Mouse (Mus musculus) layer of hippocampus, postnatal 14 days (tissue): ENCODE data around the gene Oas1d. TPM values are rescaled to one million over a fixed set of nuclear protein-coding genes. Genes with fewer than 3 reads are reported as not detected.
"Not testable (repeated sequence)": the region's sequence is repeated elsewhere in the genome, so short reads cannot be mapped to it uniquely, and the experiment has no call there.

Experiments
- DNase-seq, 2 experiments: peaks; one replicate each; pipeline ENCODE4 v3.0.0; 2021 to 2022; ENCODE audit warnings: low spot score in 2 of 2, mixed read lengths in 1 of 2
- long read RNA-seq, 2 experiments: library from polyadenylated mRNA; stranded (forward); transcript quantifications; one replicate each; pipeline ENCODE4 v2.0.0; 2021
- total RNA-seq, 2 experiments: library from RNA; stranded (reverse); gene quantifications; 2 replicates each; pipeline ENCODE4 v1.2.3; 2021

The Oas1d gene
- total RNA-seq, result not detected
- long read RNA-seq, experiment 1, result 0 reads
- long read RNA-seq, experiment 2, result 0 reads

DNA sequence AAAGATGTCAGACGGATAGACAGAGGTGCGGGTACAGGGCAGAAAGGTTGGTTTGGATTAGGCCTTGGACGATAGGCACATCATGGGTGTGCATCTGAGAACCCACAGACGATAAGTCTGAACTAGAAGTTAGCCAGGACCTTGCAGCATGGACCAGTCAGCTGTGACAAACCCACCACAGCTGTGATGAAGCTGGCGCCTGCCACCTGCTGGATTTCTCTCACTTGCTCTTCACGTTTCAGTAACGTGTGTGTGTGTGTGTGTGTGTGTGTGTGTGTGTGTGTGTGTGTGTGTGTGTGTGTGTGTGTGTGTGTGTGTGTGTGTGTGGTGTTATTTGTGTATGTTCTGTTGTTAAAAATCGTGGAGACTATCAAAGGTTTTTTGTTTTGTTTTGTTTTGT lies at the start of gene Oas1d:
Gene Oas1d (plus strand): TSS at position 333 of the 400 bp plus-strand sequence.
- DNase-seq, result not testable (repeated sequence)

DNA sequence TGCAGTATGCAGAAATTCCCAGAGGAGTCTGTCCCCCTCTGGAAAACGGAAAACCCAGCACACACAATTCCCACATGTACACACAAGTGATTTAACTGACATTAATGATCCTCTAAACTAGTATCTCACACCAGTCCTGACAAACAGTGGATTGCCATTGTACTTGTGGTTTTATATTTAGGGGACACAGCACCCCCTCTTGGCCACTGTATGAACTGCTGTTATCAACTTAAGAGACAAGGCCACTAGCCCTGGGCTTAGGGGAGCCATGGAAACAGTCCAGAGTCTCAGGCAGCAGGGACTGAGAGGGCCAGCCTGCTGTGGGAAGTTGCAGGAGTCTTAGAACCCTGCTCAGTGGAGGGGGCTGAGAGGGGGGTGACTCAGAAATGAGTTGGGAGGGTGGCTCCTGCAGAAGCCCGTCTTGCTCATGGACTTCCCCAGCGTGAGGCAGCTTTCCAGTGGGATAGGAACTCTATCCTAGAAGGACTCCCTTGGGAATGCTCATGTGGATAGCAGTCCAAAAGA lies 48.9 kb upstream of the Oas1d start:
- no peak for DNase-seq

DNA sequence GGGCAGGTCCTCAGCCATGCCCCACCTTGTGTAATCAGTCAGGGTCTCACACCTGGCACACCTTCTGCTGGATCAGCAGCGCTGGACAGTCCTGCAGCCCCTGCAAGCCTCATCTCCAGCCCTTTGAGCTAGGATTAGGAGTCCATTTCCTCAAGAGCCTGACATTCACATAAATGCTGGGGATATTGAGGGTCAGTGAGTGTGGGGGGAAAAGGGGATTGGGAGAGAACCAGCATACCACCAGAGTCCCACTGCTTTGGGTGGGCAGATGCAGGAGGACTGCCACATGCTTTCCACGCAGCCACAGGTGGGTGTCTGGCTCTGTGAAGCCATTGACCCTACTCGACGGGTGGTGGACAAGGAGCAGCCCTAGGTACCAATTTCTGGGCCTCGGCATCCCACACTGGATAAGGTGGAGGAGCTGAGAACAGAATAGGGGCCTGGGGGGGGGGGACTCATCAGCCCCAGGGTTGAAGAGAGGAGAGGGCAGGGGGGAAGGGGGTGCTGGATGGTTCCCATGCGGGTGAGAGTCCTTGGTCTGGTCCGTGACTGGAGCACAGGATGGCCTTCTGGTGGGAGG lies 44.8 kb upstream of the Oas1d start:
- DNase-seq, result no peak

DNA sequence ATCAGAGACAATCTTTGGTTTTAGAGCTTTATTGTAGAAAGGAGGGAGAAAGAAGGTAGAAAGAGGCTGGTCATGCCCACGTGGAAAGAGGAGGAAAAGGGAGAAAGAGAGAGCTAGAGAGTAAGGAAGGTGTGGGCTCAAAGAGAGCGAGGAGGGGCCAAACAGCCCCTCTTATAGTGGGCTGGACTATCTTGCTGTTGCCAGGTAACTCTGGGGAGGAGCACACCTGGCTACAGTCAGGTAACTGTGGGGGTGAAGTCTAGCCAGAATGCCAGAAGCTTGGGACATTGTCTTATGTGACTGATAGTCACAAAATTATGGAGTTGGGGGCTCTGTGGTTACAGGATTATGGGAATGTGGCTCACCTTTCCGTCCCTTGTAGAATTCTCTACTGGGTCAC lies 44.3 kb upstream of the Oas1d start:
- DNase-seq, result no peak

DNA sequence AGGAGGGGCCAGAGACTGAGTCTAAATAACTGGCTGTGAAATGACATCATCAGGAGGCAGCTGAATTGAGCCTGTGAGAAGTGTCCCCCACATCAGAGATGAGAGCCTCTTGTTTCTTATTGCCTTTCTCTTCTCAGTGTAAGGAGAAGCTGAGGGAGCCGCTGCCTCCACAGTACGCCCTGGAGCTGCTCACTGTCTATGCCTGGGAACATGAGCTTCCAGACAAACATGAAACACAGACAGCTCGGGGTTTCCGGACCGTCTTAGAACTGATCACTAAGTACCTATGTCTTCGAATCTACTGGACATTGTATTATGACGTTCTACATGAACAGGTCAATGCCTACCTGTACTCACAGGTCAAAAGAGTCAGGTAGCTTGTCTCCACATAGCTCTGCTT lies 43.6 kb upstream of the Oas1d start:
- peak in 1 of 2 experiments; percentile 12 for DNase-seq

DNA sequence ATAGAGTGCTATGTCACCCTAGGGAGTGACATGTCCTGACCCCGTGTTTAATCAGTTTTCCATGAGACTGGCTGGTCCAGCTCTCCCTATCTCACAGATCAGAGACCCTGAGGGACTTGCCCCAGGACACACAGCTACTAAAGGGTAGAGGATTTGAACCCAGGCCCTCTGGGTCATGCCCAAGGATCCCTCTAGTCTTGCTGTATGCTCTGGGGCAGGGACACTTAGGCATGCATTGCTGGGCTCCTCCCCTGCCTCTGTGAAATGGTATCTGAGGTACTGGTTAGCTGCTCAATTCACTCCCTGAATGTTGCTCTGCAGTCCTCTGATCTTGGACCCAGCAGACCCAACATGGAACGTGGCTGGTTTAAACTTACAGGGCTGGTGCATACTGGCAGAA lies 42.9 kb upstream of the Oas1d start:
- DNase-seq, result no peak

DNA sequence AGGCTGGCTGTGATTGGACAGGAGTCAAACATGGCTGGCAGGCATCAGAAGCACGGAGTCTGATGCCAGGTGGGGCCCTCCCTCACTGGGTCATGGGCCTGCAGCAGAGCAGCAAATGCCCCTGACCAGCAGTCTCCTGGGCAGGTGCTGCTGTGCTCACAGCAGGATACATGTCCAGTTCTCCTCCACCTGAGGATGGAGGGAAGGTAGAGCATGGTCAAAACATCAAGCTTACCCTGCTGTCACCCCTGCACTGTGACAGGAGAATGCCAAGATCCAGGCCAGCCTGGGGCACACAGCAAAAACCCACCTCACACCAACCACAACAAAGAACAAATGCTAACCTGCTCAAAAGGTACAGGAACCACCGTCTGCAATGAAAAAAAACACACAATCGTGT lies 37.5 kb upstream of the Oas1d start:
- DNase-seq, result not testable (repeated sequence)

DNA sequence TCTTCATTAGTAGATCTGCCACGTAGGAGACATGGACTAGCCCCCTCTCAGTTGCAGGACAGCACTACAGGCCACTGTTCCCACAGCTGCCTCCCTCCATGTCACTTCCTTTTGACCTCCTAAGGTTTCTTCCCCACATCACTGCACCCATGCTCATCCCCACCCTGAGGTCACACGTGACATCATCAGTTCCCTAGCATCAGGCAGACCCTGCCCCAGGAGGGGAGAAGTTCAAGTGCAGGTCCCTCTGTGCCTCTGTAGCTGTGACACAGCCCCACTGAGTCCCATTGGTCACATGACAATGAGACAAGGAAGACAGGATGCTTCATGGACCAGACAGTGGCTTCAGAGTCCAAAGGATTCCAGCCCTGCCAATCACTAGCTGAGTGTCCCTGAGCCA lies 36.9 kb upstream of the Oas1d start:
- not testable (repeated sequence) for DNase-seq

DNA sequence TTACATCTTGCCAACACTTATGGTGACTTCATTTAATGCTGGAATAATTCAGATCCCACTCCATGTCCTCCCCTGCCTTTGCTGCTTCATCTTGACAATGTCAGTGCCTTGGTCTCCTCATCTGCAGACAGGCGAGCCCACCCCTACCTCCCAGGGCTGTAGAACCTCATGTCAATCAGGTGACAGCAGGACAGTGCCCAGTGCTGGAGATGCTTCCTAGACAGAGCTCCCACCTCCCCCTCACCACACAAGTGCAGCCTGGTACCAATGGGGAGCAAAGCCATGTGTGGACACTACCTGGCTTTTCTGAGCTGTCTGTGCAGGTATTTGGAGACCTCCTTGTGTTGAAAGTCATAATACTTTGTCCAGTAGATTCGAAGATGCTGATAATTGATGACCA lies 35.5 kb upstream of the Oas1d start:
- DNase-seq, result not testable (repeated sequence)

DNA sequence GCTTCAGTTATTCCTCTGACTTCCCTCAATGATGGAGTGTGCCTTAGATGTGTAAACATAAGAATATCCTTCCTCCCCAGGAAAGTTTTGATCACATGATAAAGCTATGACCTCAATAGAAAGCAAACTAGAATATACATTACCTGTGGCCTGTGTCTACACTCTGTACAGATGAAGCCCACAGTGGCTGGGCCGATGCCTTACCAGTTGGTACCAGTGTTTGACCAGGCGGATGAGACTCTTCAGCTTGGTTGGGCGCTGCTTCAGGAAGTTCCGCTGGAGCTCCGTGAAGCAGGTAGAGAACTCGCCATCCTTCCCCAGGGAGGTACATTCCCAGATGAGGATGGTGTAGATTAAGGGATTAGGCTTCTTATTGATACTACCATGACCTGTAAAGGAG lies 32.7 kb upstream of the Oas1d start:
- not testable (repeated sequence) for DNase-seq

DNA sequence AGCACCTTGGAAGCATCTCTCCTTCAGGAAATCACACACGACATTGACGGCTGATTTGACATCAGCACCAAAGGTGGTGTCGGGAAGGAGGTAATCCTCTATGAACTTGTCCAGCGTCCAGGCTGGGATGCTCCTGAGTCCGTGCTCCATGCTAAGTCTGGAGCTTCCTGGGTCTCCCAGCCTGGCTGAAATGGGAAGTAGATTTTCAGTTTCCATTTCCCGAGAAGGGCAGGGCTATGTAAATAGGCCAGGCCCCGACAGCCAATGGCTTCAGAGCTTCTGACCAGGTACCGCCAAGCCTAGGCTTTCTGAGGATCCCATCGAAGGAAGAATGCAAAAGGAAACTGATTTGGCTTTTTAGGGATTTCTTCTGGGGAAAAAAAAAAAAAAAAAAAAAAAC lies 26.9 kb upstream of the Oas1d start, which contains the start of gene Oas1g:
Gene Oas1g (minus strand): TSS at position 201 of the 400 bp plus-strand sequence.
- not testable (repeated sequence) for DNase-seq

DNA sequence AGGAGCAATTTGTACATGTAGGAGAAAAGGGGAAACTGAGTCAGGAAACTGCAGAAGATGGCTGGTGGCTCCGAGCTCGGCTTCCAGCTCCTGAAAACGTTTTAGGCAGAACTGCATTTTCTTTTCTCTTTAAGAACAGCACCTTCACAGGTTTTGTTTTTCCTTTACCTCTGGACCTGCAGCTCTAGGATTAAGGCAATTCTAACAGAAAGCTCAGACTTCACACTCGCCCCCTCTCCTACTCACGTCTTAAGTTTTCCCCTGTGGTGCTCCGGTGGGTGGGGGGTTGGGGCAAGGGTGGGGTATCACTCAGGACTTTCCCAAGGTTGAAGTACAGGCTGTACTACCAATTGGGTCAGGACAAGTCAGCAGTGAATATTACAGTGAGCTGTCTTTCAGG lies 26.5 kb upstream of the Oas1d start:
- no peak for DNase-seq

DNA sequence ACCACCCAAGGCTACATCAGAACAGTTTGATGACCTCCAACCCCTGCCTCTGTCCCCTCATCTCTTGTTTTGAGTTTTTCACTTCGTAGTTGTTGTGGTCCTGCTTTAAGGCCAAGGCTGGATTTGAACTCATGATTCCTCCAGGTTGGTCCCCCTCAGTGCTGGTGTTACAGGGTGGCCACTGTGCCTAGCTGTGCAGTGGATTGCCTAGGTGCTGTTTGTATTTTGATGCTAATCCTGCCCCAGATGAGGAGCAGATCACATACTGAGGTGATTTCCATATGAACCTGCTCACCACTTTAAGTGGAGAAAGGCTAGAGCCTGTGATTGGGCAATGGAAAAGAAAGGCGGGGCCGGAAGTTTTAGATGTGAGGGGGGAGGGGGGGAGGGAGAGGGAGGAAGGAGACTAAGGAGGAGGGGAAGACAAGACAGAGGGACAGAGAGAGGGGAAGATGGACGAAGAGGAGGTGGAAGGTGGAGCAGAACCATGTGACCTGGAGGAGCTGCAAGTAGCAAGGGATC lies 26.0 kb upstream of the Oas1d start:
- DNase-seq, result not testable (repeated sequence)

DNA sequence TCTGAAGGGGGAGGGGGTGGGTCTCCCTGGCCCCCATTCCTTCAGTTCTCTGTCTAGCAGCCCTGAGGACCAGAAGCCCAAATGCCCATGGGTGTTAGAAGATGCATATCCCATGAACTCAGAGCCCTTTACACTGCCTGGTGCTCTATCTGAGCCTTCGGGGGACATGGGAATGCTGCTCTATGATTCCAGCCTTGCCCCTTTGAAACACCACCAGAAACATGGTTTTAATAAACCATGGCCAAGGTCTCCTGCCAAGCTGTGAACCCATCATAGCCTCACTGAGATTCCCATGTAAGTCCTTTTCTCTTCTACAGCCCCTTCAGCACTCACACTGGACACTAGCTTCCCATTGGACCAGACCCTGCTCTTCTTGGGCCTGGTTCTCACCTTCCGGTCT lies 24.3 kb upstream of the Oas1d start:
- DNase-seq, result no peak

DNA sequence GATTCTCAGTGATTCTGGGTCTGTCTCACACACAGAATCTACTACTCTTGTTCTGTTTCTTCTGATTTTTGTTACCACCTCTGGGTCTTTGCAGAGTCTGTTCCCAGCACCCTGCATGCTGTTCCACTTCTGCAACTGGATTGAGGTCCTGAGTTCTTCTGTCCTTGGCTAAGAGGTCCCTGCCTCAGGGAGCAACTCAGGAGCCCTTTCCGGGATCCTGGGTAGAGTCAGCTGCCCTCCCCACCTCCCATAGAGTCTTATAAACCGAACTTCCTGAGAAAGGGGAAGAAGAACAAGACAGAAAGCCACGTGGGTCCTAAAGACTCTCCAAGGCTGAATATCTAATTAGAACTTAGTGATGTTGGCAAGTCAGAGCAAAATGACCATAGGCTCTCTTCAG lies 23.3 kb upstream of the Oas1d start:
- no peak for DNase-seq

DNA sequence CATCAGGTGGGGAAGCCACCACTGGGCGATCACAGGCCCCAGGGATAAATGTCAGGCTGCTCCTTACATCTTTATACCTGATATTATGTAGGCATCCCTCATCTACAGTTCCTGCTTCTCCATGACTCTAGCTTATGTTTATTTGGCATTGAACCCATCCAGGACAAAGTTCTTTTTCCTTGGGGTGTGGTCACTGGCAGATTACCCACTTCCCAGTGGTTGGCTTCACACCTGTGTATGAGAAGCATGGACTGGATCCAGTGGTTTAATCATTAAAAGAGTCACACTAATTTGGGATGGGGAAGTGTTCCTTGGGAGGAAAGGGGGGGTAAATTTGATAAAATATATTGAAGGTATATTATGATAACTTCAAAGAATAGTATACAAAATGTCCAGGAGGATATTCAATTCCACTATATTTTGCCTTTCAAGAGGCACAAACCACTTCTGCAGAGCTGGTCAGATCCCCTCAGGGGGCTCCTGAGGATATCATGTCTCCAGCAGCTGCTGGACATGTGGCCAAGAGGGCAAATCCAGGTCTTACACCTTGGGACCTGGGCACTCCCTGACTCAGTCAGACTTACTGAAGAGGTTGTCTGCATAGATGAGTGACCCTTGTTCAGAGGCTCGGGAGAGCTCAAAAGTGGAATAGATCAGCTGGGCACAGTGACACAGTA lies 22.6 kb upstream of the Oas1d start:
- not testable (repeated sequence) for DNase-seq

DNA sequence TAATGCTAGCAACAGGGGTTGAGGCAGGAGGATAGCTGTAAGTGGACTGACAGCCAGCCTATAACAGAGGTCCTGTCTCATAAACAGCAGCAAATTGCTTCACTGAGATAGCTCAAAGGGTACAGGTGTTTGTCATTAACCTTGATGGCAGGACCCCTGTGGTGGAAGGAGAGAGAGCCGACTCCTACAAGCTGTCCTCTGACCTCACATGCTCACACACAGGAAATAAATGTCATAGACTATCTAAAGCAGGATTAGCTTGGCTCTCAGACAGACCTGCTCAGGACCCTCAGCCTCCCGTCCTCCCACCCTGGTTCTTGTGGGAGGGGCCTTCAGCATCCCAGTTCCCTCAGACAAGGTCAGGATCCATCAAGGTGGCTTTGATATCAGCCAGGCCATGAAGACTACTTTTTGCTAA lies 22.1 kb upstream of the Oas1d start:
- DNase-seq, result no peak

DNA sequence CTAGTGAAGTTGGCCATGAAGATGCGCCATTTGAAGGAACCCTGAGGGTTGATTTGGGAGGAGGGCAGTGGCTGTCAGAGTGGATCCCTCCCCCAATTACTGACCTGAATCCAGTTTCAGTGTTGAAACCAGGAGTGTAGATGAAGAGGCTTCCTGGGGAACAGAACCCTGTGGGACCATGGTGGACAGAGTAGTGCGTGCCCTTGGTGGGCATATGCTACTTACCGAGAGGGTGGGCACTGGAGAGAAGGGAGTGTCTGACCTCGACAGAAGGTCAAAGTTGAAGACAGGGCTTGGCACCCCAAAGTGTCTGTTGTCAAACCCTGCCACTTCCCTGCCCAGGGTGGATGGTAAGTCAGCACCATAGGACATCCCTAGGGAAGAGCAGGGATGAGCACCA lies 20.5 kb upstream of the Oas1d start:
- not testable (repeated sequence) for DNase-seq

DNA sequence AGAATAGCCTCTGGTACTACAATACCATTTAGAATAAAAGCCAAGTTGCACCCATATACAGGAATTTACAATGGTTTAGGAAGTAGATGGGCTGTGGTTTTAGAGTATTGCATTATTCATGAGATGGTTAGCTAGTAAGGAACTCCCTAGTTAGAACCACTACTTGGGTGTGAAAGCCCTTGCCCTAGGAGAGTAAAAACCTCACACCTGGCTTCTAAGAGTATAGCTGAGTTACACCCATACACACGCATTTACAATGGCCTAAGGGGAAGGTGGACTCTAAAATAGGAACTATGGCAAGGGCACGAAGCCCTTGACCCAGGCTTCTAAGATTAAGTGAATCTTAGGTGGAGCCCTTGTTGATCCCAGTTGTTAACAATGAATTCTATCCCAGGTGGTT lies 19.6 kb upstream of the Oas1d start:
- DNase-seq, result not testable (repeated sequence)

DNA sequence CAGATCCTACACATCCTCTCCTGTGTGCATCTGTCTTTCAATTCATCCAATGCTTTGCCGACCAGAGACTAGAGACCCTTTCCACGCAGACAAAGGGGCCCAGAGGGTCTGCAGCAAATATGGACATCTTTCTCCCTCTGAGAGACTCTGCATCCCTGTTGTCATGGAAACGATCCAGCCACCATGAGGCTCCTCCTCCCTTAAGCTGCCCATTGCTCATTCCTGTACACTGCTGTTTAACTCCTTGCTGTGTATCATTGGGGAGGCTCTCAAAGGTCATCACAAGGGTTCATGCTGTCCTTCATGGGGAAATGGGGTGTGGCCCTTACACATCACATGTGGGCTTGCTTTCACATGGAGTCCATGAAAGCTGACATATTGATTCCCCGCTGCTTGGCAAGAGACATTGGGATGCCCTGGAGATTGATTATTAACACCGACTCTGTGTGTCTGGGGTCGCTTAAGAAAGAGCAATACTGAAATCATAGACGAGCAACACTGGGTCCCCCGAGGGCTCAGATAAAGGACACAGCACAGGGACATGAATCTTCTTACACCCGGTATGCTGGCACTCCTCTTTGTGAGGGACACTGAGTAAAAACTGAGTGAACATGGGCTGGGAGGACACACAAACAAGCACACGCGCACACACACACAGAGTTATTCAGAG lies 19.0 kb upstream of the Oas1d start:
- DNase-seq, result no peak

DNA sequence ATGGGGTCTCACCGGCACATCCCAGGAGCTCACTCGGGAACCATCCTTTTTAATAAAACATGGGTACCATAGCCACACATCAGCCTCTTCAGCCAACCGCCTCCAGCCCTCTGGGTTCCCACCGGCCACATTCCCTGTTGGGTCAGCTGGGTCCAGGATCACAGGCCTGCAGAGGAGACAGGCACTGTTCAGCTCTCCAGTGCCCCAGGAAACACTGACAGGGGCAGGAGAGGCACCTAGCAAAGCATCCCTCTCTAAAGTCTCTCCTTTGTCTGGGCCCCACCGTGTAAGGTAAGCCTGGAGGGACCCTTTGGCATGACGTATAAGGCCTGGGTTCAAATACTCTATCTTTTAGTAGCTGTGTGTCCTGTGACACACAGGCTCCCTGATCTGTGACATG lies 16.0 kb upstream of the Oas1d start:
- no peak for DNase-seq

DNA sequence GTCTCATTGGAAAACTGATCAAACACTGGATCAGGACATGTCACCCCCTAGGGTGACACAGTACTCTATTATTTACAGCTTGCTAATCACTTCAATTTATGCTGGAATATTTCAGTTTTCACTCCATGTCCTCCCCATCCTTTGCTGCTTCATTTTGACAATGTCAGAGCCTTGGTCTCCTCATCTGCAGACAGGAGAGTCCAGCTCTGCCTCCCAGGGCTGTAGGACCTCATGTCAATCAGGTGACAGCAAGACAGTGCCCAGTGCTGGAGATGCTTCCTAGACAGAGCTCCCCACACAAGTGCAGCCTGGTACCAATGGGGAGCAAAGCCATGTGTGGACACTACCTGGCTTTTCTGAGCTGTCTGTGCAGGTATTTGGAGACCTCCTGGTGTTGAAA lies 15.6 kb upstream of the Oas1d start:
- no peak for DNase-seq
